Mouse (Mus musculus): ENCODE measurements around the gene Pigu. TPM values are rescaled to one million over a fixed set of nuclear protein-coding genes. Genes with fewer than 3 reads are reported as not detected.

The Pigu gene
- polyA plus RNA-seq, 1 experiment, result 20.3 TPM

DNA sequence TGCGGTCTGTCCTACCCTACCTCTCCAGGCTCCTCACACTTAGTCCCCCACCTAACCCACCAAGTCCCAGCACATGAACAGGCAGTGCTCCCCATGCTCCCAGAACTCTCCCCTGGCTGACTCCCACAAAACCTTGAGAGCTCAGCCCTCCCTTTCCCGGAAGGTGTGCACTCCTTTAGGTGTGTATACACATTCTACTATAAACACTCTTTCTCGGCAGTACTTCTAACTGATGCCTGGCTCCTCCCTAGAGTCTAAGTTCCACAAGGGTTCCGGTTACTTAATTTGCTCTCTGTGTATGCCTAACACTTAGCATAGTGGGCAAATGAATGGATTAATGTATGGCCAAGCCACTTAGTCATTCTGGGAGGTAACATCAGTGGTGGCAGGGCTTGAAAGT is 25.9 kb downstream of the Pigu start:
- Histone ChIP-seq H3K4me1 (ENCODE audit: control insufficient read depth, insufficient read depth, insufficient read length, low read length) (peaks cover 7% of the 10 kb centered on the region; the same call in 1 of the 2 replicates), H3K27ac (replicated peaks; ENCODE audit: low read depth, low read length) (peak overlapping the region; percentile 57), H3K4me3 (ENCODE audit: insufficient read depth, low read depth, low read length) (no peak overlapping the region)

- peak overlapping the region; percentile 57 for H3K27ac ChIP-seq (replicated peaks; ENCODE audit: low read depth, low read length)
- no peak overlapping the region for H3K4me3 ChIP-seq (ENCODE audit: insufficient read depth, low read depth, low read length)
- peaks cover 7% of the 10 kb centered on the region; the same call in 1 of the 2 replicates for H3K4me1 ChIP-seq (ENCODE audit: control insufficient read depth, insufficient read depth, insufficient read length, low read length)
Observed at GRCm38 (mm10) chr2:155330811-155331210, 26.4 kb downstream of the Pigu start.

- H3K4me3 ChIP-seq (ENCODE audit: insufficient read depth, low read depth, low read length), result no peak overlapping the region
- peak overlapping the region; percentile 90 for H3K27ac ChIP-seq (replicated peaks; ENCODE audit: low read depth, low read length)
- H3K4me1 ChIP-seq (ENCODE audit: control insufficient read depth, insufficient read depth, insufficient read length, low read length), result peaks cover 7% of the 10 kb centered on the region; the same call in 1 of the 2 replicates
Observed at GRCm38 (mm10) chr2:155329707-155330106, 27.5 kb downstream of the Pigu start.

GRCm38 (mm10) chr2:155328906-155329305 is 28.3 kb downstream of the Pigu start:
- peaks cover 7% of the 10 kb centered on the region; the same call in 1 of the 2 replicates for H3K4me1 ChIP-seq (ENCODE audit: control insufficient read depth, insufficient read depth, insufficient read length, low read length)
- peak overlapping the region; percentile 72 for H3K27ac ChIP-seq (replicated peaks; ENCODE audit: low read depth, low read length)
- no peak overlapping the region for H3K4me3 ChIP-seq (ENCODE audit: insufficient read depth, low read depth, low read length)

DNA sequence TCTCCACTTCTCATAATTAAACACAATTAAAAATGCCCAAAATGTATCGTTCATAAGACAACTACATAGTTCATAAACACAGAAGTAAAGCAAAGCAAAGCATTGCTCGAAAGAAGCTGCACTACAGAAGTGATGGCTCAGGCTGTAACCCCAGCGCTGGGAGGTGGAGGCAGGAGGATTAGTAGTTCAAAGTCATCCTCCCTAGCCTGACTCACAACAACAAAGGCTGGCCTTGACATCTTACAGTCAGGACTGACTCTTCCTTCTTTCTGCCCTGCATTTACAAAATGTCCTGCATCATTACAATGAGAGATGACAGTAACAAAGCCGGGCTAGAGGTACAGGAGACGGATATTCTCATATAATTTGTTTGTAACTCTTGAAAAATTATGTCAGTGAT is 29.3 kb downstream of the Pigu start:
- H3K27ac ChIP-seq (replicated peaks; ENCODE audit: low read depth, low read length), result no peak overlapping the region; the same call in 1 of the 2 replicates
- H3K4me1 ChIP-seq (ENCODE audit: control insufficient read depth, insufficient read depth, insufficient read length, low read length), result peaks cover 7% of the 10 kb centered on the region; the same call in 1 of the 2 replicates
- no peak overlapping the region for H3K4me3 ChIP-seq (ENCODE audit: insufficient read depth, low read depth, low read length)

DNA sequence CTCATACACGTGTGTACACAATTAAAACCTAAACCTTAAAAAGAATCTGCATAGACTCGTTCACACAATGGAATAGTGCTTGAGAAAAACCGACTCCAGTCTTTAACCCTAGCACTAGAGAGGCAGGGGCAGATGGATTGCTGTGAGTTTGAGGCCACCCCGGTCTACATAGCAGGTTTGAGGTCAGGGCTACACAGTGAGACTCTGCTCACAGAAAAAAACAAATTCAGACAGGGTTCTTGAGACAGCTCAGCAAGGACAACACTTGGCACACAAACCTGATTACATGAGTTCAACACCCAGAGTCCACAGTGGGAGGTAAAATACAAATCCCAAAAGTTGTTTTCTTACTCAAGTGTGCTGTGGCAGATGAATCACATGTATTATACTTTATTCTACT is 31.2 kb downstream of the Pigu start:
- Histone ChIP-seq H3K4me3 (ENCODE audit: insufficient read depth, low read depth, low read length) (no peak overlapping the region), H3K4me1 (ENCODE audit: control insufficient read depth, insufficient read depth, insufficient read length, low read length) (peaks cover 4% of the 10 kb centered on the region), H3K27ac (replicated peaks; ENCODE audit: low read depth, low read length) (no peak overlapping the region)

GRCm38 (mm10) chr2:155320596-155320995 is 36.6 kb downstream of the Pigu start:
- H3K27ac ChIP-seq (replicated peaks; ENCODE audit: low read depth, low read length), result peak overlapping the region; percentile 63
- no peak overlapping the region for H3K4me3 ChIP-seq (ENCODE audit: insufficient read depth, low read depth, low read length)
- H3K4me1 ChIP-seq (ENCODE audit: control insufficient read depth, insufficient read depth, insufficient read length, low read length), result peaks cover 17% of the 10 kb centered on the region

DNA sequence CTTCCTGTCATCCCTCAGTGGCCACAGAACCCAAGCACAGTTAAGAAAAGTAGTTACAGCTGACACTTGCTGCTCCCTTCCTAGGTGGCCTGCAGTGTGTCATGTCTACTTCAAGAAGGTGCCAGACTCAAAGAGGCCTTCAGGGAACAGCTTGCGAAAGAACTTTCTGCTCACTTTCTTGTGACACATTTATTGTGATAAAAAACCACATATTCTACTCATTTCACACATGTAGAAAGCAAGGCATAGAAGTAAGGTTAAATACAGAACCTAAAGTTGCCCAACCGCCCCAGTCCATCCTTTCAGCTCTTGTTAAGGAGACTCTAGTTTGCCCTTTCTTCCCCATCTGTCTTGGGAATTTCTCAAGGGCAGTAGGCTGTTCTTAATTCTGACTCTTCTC is 38.6 kb downstream of the Pigu start:
- Histone ChIP-seq H3K27ac (replicated peaks; ENCODE audit: low read depth, low read length) (peak overlapping the region; percentile 89), H3K4me1 (ENCODE audit: control insufficient read depth, insufficient read depth, insufficient read length, low read length) (peaks cover 17% of the 10 kb centered on the region), H3K4me3 (ENCODE audit: insufficient read depth, low read depth, low read length) (no peak overlapping the region)

DNA sequence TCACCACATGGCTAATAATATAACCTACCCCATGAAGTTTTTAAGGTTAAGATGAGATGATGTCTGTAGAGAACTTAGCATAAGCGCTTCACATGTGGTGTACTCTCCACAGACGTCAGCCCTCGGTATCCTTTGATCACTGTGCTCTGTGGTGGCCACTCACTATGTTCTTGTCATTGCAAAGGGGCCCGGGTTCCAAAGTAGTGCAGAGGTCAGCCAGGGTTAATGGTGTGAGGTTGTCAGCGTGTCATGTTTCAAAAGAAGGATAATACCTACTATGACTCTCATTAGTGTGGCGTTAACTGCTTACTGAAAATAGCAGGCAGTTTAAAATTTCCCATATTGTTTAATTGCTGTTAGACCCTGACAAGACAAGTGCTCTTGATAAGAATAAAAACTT is 43.6 kb downstream of the Pigu start:
- Histone ChIP-seq H3K4me1 (ENCODE audit: control insufficient read depth, insufficient read depth, insufficient read length, low read length) (peaks cover 7% of the 10 kb centered on the region; the same call in 1 of the 2 replicates), H3K27ac (replicated peaks; ENCODE audit: low read depth, low read length) (no peak overlapping the region), H3K4me3 (ENCODE audit: insufficient read depth, low read depth, low read length) (no peak overlapping the region)

- peak overlapping the region; percentile 59 for H3K27ac ChIP-seq (replicated peaks; ENCODE audit: low read depth, low read length)
- no peak overlapping the region for H3K4me3 ChIP-seq (ENCODE audit: insufficient read depth, low read depth, low read length)
- peaks cover 5% of the 10 kb centered on the region; the same call in 1 of the 2 replicates for H3K4me1 ChIP-seq (ENCODE audit: control insufficient read depth, insufficient read depth, insufficient read length, low read length)
Observed at GRCm38 (mm10) chr2:155308936-155309592, 48.2 kb downstream of the Pigu start.

DNA sequence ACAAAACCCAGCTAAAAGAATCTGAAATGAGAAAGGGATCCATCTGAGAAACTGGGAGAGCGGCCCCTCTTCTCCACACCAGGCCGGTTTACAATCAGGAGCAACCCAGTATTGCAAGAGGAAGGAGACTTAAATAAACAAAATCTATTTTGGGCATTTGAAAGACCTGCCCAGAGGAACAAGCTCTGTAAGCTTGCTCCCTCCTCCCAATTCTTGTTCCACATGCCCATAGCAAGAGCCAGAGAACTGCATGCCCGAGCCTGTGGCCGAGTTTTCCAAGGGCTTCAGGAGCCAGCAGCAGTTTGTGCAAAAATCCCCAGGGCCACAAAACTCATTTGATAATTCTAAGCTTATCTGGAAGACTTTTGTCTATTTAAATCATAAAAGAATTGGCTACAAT is 57.7 kb downstream of the Pigu start:
- H3K4me1 ChIP-seq (ENCODE audit: control insufficient read depth, insufficient read depth, insufficient read length, low read length), result peaks cover 17% of the 10 kb centered on the region
- H3K4me3 ChIP-seq (ENCODE audit: insufficient read depth, low read depth, low read length), result no peak overlapping the region
- peak overlapping the region; percentile 38; the same call in 1 of the 2 replicates for H3K27ac ChIP-seq (replicated peaks; ENCODE audit: low read depth, low read length)

- no peak overlapping the region for H3K4me3 ChIP-seq (ENCODE audit: insufficient read depth, low read depth, low read length)
- peaks cover 17% of the 10 kb centered on the region for H3K4me1 ChIP-seq (ENCODE audit: control insufficient read depth, insufficient read depth, insufficient read length, low read length)
- H3K27ac ChIP-seq (replicated peaks; ENCODE audit: low read depth, low read length), result no peak overlapping the region
Observed at GRCm38 (mm10) chr2:155295453-155295852, 61.8 kb downstream of the Pigu start.

- H3K4me1 ChIP-seq (ENCODE audit: control insufficient read depth, insufficient read depth, insufficient read length, low read length), result peaks cover 15% of the 10 kb centered on the region
- H3K4me3 ChIP-seq (ENCODE audit: insufficient read depth, low read depth, low read length), result no peak overlapping the region
- no peak overlapping the region for H3K27ac ChIP-seq (replicated peaks; ENCODE audit: low read depth, low read length)
Observed at GRCm38 (mm10) chr2:155293946-155294345, 63.3 kb downstream of the Pigu start.

DNA sequence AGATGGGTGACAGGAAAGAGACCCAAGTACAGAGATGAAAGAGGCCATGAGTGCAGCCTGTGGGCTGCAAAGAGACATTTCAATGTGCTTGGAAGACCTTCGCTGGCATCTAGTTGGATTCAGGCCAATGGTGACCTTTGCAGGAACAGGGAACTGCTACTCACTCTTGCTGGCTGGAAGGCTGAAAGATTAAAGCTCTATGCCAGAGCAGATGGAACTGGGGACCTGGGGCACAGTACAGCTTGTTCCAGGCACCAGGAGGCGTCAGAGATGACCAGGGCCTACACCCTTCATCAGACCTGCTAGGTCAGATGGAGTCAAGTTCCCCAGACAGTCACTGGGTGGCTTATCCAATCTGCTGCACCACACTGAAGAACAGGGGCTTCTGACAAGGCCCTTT is 63.8 kb downstream of the Pigu start:
- Histone ChIP-seq H3K27ac (replicated peaks; ENCODE audit: low read depth, low read length) (no peak overlapping the region), H3K4me3 (ENCODE audit: insufficient read depth, low read depth, low read length) (no peak overlapping the region), H3K4me1 (ENCODE audit: control insufficient read depth, insufficient read depth, insufficient read length, low read length) (peaks cover 11% of the 10 kb centered on the region)

- Histone ChIP-seq H3K4me1 (ENCODE audit: control insufficient read depth, insufficient read depth, insufficient read length, low read length) (peaks cover 4% of the 10 kb centered on the region; the same call in 1 of the 2 replicates), H3K27ac (replicated peaks; ENCODE audit: low read depth, low read length) (no peak overlapping the region), H3K4me3 (ENCODE audit: insufficient read depth, low read depth, low read length) (no peak overlapping the region)
Observed at GRCm38 (mm10) chr2:155290066-155290465, 67.2 kb downstream of the Pigu start.
